Mouse (Mus musculus) thymus, adult 2 months (tissue): ENCODE results near the gene Cd80. TPM values are rescaled to one million over a fixed set of nuclear protein-coding genes. Genes with fewer than 3 reads are reported as not detected.
"Not testable (repeated sequence)": the region's sequence is repeated elsewhere in the genome, so short reads cannot be mapped to it uniquely, and the experiment has no call there.

Experiments
- DNase-seq: peaks from one replicate; pipeline ENCODE4 v3.0.0; 2021
- H3K27ac ChIP-seq: fragments of 200-500 bp; 2 replicates; pipeline ENCODE4 v1.5.1; 2012; ENCODE audit warnings: low read length, control low read depth; ENCODE audit not compliant: control insufficient read depth, insufficient read depth
- H3K27me3 ChIP-seq: fragments of 200-500 bp; 2 replicates; pipeline ENCODE4 v1.6.1; 2012; ENCODE audit warnings: mild to moderate bottlenecking, low read length, moderate library complexity, mixed read lengths; ENCODE audit not compliant: control insufficient read depth, insufficient read depth
- H3K36me3 ChIP-seq: fragments of 200-500 bp; 2 replicates; pipeline ENCODE4 v1.6.1; 2012; ENCODE audit warnings: mild to moderate bottlenecking, low read length, moderate library complexity; ENCODE audit not compliant: control insufficient read depth, insufficient read depth
- H3K4me1 ChIP-seq: fragments of 200-500 bp; replicated peaks from 2 replicates; pipeline ENCODE4 v1.6.1; 2012; ENCODE audit warnings: low read length; ENCODE audit not compliant: control insufficient read depth, insufficient read depth
- H3K4me3 ChIP-seq: fragments of 200-500 bp; 2 replicates; pipeline ENCODE4 v1.5.1; 2012; ENCODE audit warnings: mild to moderate bottlenecking, low read length, control low read depth, moderate library complexity; ENCODE audit not compliant: control insufficient read depth, insufficient read depth
- CTCF ChIP-seq: fragments of 200-500 bp; IDR thresholded peaks from 2 replicates; pipeline ENCODE4 v1.5.1; 2012; ENCODE audit warnings: mild to moderate bottlenecking, control low read depth, low read length, moderate library complexity, borderline replicate concordance; ENCODE audit not compliant: control insufficient read depth, poor library complexity, insufficient read depth; ENCODE audit errors: extremely low read depth
- POLR2A ChIP-seq: fragments of 200-500 bp; IDR thresholded peaks from 2 replicates; pipeline ENCODE4 v1.6.1; 2012; ENCODE audit warnings: mild to moderate bottlenecking, low read length, control low read depth, moderate library complexity; ENCODE audit not compliant: control insufficient read depth, poor library complexity, insufficient read depth; ENCODE audit errors: extremely low read depth
- WGBS: fragments of 180-500 bp; shearing (Covaris S2); methylation state at CpG from one replicate; pipeline ENCODE4 v1.1.7; 2018; 5-methylcytosine and 5-hydroxymethylcytosine counted together
- polyA plus RNA-seq: library from polyadenylated mRNA; depleted of rRNA; stranded (reverse); fragments of >200 nt; gene quantifications from 2 replicates; pipeline ENCODE4 v1.2.3, GENCODE M21; 2012

Gene Cd80
- polyA plus RNA-seq, 1 experiment: 5.2 TPM

DNA sequence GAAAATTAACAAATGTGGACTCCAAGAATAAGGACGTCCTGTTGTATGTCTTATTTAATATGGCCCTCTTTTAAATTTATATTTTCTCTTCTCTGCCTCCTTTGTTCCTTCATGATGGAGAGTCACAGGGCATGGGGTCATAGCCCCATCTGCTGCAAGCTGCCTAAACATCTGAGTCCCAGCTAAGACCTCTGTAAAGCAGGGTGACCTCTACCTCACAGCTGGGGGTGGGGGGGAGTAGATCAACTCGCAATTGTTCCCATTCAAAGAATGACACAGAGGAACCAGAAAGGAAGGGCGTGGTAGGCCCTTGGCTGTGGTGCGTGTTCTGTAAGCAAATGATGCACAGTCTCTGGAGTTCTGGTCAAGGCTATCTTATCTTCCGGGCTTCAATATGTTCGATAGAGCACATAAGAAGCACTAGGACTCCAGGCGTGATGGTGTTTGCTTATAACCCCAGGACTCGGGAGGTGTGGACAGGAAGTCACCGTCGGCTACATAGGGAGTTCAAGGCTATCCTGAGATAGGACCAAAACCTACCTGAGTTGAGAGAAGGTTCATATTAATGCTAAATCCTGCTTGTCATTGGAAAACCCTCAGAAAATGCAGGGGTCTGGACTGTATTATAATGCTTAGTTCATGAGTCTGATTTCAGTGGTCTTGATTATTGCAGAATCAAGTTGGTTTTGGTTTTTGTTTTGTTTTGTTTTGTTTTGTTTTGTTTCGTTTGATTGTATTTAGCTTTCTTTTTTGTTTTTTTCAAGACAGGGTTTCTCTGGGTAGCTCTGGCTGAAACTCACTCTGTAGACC lies 16.5 kb downstream of the Cd80 start:
- no peaks in the 10 kb centered on the region for H3K27me3 ChIP-seq
- H3K36me3 ChIP-seq: no peaks in the 10 kb centered on the region
- peaks cover 9% of the 10 kb centered on the region for H3K4me1 ChIP-seq
- DNase-seq: no peak
- 92% methylated on average over 11 of the region's 11 CpGs for WGBS
- no peak overlapping the region for H3K27ac ChIP-seq
- no peak for TF ChIP-seq POLR2A
- TF ChIP-seq CTCF: no peak
- H3K4me3 ChIP-seq: no peak overlapping the region

DNA sequence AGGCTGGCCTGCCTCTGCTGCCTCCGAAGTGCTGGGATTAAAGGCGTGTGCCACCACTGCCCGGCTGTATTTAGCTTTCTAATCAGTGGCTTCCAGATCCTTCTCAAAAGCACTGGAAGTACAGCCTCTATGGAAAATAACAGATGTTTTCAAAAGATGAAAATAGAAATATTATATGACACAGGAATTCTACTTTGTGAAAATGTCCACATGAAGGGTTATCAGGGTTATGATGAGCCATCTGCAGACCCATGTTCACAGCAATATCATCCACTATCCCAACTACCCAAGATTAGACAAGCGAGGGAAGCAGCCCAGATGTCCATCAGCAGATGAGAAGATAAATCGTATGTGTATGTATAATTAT lies 17.1 kb downstream of the Cd80 start:
- Histone ChIP-seq H3K36me3 (no peaks in the 10 kb centered on the region), H3K4me3 (no peak overlapping the region), H3K27ac (no peak overlapping the region), H3K27me3 (no peaks in the 10 kb centered on the region), H3K4me1 (peaks cover 13% of the 10 kb centered on the region)
- no peak for DNase-seq
- 96% methylated on average over 5 of the region's 5 CpGs for WGBS
- no peak for TF ChIP-seq POLR2A
- TF ChIP-seq CTCF: no peak

DNA sequence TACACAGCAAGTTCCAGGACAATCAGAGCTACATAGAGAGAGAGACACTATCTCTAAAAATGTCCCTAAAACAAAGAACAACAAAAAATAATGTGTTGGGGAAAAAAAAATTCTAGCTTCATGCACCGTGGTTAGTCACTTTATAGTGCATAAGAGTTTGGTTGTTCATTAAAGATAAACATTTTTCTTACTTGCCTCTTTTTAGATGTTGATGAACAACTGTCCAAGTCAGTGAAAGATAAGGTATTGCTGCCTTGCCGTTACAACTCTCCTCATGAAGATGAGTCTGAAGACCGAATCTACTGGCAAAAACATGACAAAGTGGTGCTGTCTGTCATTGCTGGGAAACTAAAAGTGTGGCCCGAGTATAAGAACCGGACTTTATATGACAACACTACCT lies 18.3 kb downstream of the Cd80 start:
- H3K4me3 ChIP-seq: no peak overlapping the region
- H3K27ac ChIP-seq: no peak overlapping the region
- WGBS: 95% methylated on average over 5 of the region's 5 CpGs
- H3K27me3 ChIP-seq: no peaks in the 10 kb centered on the region
- peaks cover 13% of the 10 kb centered on the region for H3K4me1 ChIP-seq
- H3K36me3 ChIP-seq: no peaks in the 10 kb centered on the region
- TF ChIP-seq CTCF (no peak), POLR2A (no peak)
- DNase-seq: no peak

DNA sequence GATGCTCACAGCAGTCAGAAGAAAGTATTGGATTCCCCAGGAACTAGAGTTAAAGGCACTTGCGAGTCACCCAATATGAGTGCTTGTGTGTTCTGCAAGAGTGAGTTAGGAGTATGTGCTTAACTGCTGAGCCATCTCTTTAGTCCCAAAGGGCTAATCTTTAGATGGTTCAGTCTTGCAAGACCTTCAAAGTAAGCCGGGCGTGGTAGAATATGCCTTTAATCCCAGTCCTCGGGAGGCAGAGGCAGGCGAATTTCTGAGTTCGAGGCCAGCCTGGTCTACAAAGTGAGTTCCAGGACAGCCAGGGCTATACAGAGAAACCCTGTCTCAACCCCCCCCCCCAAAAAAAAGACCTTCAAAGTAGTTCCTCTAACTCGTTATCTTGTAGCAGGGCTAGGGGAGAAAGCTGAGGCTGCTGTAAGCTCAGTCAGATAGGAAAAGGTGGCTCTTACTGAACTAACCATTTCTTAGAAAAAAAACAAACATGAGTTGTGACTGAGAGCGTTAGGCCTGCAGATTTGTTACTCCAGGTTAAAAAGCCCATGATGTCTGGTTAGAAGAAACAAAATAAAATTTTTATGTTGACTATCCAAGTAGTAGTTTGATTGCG lies 19.4 kb downstream of the Cd80 start:
- DNase-seq: no peak

DNA sequence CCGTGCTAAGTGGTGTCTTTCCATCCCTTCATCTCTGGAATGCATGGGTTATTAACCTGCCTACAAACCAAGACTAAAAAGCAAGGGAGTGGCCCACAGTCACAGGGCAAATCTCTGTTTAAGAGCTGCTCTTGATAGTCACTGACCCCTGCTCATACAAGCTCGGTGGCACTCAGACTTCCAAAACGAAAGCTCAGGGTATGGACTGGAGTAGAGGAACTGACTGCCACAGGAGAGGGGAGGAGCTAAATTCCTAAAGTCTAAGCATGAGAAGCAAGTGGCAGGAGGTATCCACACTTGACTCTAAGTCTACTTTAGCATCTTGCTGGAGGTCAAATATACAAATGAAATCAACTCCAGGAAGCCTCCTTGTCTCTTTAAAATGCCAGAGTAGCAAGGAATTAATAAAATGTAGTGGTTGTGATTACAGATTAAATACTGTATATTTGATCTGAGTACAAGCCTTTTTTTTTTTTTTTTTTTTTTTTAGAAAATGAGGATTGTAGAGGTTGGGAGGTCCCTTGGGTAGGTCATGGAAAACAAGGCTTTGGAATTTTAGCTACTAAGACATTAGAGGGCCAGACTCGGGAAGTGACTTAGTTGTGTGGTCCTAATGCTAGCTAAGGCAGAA lies 20.4 kb downstream of the Cd80 start:
- Histone ChIP-seq H3K36me3 (no peaks in the 10 kb centered on the region), H3K4me1 (peaks cover 13% of the 10 kb centered on the region), H3K27ac (no peak overlapping the region), H3K4me3 (no peak overlapping the region; the same call in 1 of the 2 replicates), H3K27me3 (no peaks in the 10 kb centered on the region)
- DNase-seq: no peak
- TF ChIP-seq POLR2A (no peak), CTCF (no peak)
- 45% methylated on average over 4 of the region's 4 CpGs for WGBS

More for the DNA sequence above, 19.4 kb downstream of the Cd80 start:
- TF ChIP-seq POLR2A: no peak
- no peak for TF ChIP-seq CTCF
- Histone ChIP-seq H3K4me3 (no peak overlapping the region), H3K4me1 (peaks cover 13% of the 10 kb centered on the region), H3K27me3 (no peaks in the 10 kb centered on the region), H3K36me3 (no peaks in the 10 kb centered on the region), H3K27ac (no peak overlapping the region)
- WGBS: 93% methylated on average over 9 of the region's 9 CpGs

DNA sequence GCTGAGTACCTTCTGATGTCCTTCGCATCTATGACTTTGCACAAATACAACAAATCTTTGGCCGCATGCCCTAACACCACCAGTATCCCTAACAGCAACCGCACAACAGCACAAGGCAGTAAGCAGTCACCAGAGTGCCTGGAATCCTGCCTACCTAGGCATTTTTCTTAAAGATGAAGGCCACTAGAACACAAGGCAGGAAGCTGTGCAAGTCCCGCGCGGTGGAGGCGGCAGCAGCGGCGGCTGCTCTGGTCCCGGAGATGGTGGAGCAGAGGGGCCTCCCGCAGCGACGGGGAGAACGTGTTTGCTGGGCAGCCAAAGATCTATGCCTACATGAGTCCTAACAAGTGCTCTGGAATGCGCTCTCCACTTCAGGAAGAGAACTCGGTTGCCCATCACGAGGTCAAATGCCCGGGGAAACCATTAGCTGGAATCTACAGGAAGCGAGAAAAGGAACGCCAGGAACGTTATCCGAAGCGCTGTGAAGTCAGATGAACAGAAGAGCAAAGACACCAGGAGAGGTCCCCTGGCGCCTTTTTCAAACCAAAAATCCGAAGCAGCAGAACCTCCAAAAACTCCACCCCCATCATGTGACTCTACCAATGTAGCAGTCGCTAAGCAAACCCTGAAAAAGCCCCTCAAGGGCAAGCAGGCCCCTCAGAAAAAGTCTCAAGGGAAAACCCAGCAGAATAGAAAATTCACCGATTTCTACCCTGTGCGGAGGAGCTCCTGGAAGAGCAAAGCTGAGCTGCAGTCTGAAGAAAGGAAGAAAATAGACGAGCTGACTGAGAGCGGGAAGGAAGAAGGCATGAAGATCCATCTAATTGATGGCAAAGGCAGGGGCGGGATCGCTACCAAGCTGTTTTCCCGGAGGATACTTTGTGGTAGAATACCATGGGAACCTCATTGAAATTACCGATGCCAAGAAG lies 21.2 kb downstream of the Cd80 start:
- no peak for TF ChIP-seq CTCF
- no peak for TF ChIP-seq POLR2A
- Histone ChIP-seq H3K4me3 (peak overlapping the region; percentile 69), H3K27ac (peak overlapping the region; percentile 64; the same call in 1 of the 2 replicates), H3K4me1 (peaks cover 13% of the 10 kb centered on the region), H3K27me3 (no peaks in the 10 kb centered on the region), H3K36me3 (no peaks in the 10 kb centered on the region)
- 11% methylated on average over 34 of the region's 34 CpGs for WGBS
- peak; percentile 50 for DNase-seq

DNA sequence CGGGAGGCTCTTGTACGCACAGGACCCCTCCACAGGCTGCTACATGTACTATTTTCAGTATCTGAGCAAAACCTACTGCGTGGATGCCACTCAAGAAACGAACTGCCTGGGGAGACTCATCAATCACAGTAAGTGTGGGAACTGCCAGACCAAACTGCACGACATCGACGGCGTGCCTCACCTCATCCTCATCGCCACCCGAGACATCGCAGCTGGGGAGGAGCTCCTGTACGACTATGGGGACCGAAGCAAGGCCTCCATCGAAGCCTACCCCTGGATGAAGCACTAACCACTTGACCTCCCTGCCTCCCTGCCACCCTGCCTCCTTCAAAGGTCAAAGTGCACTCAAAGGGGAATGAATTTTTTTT lies 21.9 kb downstream of the Cd80 start:
- not testable (repeated sequence) for H3K36me3 ChIP-seq, DNase-seq, H3K27me3 ChIP-seq, H3K27ac ChIP-seq
- WGBS: 82% methylated on average over 14 of the region's 14 CpGs
- H3K4me3 ChIP-seq: 0 out of 2 replicates have a peak overlapping the region, but pooled peaks have one; percentile 69
- peaks cover 13% of the 10 kb centered on the region for H3K4me1 ChIP-seq
